Mouse (Mus musculus) neural tube, embryonic 11.5 days (tissue): ENCODE measurements at regions not wholly inside any gene's neighbourhood (a gene's known extent, or its start where the extent isn't known, plus 50 kb on each side); places are given as distances from the start of the nearest gene placed in this dataset.

Experiments used
- ATAC-seq: fragments of 200-750 bp; cut with Nextera tagmentation; 2 replicates; pipeline ENCODE4 v1.8.0; 2017; ENCODE audit warnings: moderate number of reproducible peaks, mild to moderate bottlenecking, moderate TSS enrichment, moderate library complexity; ENCODE audit not compliant: insufficient read depth, low FRiP score, low TSS enrichment
- DNase-seq: peaks from one replicate; pipeline ENCODE4 v3.0.0-alpha.2; 2015; ENCODE audit warnings: low spot score
- H3K27ac ChIP-seq: fragments of 300-500 bp; sonication (generic); 2 replicates; pipeline ENCODE4 v1.5.1; 2014; ENCODE audit warnings: low read depth, mild to moderate bottlenecking, low read length
- H3K27me3 ChIP-seq: fragments of 300-500 bp; sonication (generic); 2 replicates; pipeline ENCODE4 v1.6.1; 2014; ENCODE audit warnings: mild to moderate bottlenecking, low read length, mixed read lengths; ENCODE audit not compliant: control insufficient read depth, insufficient read depth
- H3K36me3 ChIP-seq: fragments of 300-500 bp; sonication (generic); 2 replicates; pipeline ENCODE4 v1.6.1; 2014; ENCODE audit warnings: mild to moderate bottlenecking, low read length, moderate library complexity, mixed read lengths; ENCODE audit not compliant: control insufficient read depth, insufficient read depth
- H3K4me1 ChIP-seq: fragments of 300-500 bp; sonication (generic); 2 replicates; pipeline ENCODE4 v1.6.1; 2014; ENCODE audit warnings: low read length, mixed read lengths; ENCODE audit not compliant: control insufficient read depth, insufficient read depth
- H3K4me2 ChIP-seq: fragments of 300-500 bp; sonication (generic); 2 replicates; pipeline ENCODE4 v1.6.1; 2014; ENCODE audit warnings: low read depth, mild to moderate bottlenecking, moderate library complexity
- H3K4me3 ChIP-seq: fragments of 300-500 bp; sonication (generic); 2 replicates; pipeline ENCODE4 v1.5.1; 2014; ENCODE audit warnings: low read depth, low read length
- H3K9ac ChIP-seq: fragments of 300-500 bp; sonication (generic); 2 replicates; pipeline ENCODE4 v1.6.1; 2014; ENCODE audit warnings: mild to moderate bottlenecking, low read length
- H3K9me3 ChIP-seq: fragments of 300-500 bp; sonication (generic); 2 replicates; pipeline ENCODE4 v1.6.1; 2016; ENCODE audit warnings: low read length; ENCODE audit not compliant: control insufficient read depth
- WGBS: fragments of 180-500 bp; shearing (Covaris S2); extraction: QIAGEN DNeasy Blood & Tissue Kit; methylation state at CpG from one replicate; pipeline ENCODE4 v1.1.7; 2014; 5-methylcytosine and 5-hydroxymethylcytosine counted together

DNA sequence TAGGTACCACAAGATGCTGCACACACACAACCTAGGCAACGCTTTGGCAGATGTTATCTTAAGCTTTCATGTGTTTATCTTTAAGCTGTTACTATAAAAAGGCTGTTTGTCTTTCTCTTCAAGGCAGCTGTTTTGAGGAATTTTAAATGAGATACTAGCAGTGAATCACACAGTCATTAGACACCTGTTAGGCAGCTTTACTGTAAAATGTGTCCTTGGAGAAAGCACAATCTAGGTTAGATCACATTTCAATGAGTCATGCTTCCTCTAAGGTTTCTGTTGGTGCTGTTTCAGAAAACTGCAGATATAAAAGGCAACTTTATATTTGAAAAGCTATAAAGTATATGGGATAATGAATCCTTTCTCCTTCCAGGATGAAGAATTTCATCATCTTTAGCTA, 879.8 kb downstream of the Slitrk1 start:
- H3K36me3 ChIP-seq: no peaks in the 10 kb centered on the region
- H3K27me3 ChIP-seq: no peaks in the 10 kb centered on the region
- ATAC-seq (no peak), DNase-seq (no peak)
- H3K4me3 ChIP-seq: no peak overlapping the region
- H3K9ac ChIP-seq: no peak overlapping the region
- 65% methylated on average over 1 of the region's 1 CpGs for WGBS
- no peaks in the 10 kb centered on the region for H3K9me3 ChIP-seq
- no peak overlapping the region for H3K27ac ChIP-seq
- H3K4me2 ChIP-seq: no peak overlapping the region
- H3K4me1 ChIP-seq: no peaks in the 10 kb centered on the region

DNA sequence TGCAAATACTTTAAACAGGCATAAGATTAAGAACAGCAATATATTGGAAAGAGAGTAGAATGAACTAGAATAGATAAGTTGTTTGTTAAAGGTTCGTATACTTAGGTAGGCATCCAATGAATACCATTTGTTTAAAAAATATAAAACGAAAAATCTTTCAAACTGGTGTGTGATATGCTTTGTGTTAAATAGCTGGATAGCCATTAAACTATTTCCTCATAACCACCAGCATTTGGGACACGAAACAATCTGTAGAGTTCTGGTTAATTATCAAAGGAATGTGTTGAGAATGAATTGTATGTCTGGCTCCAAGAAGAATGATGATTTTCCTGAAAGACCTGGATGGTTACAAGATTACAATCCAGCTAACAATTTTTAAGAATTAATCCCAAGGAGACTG, 891.4 kb downstream of the Slitrk1 start:
- Histone ChIP-seq H3K9me3 (no peaks in the 10 kb centered on the region), H3K27me3 (no peaks in the 10 kb centered on the region), H3K36me3 (no peaks in the 10 kb centered on the region), H3K4me2 (no peak overlapping the region), H3K4me3 (no peak overlapping the region), H3K4me1 (no peaks in the 10 kb centered on the region), H3K9ac (no peak overlapping the region), H3K27ac (no peak overlapping the region)
- DNase-seq (no peak), ATAC-seq (no peak)
- 75% methylated on average over 3 of the region's 3 CpGs for WGBS

- Histone ChIP-seq H3K27me3 (no peaks in the 10 kb centered on the region), H3K4me1 (no peaks in the 10 kb centered on the region), H3K27ac (no peak overlapping the region), H3K36me3 (no peaks in the 10 kb centered on the region), H3K4me3 (no peak overlapping the region), H3K9ac (no peak overlapping the region), H3K4me2 (no peak overlapping the region), H3K9me3 (no peaks in the 10 kb centered on the region)
- DNase-seq (no peak), ATAC-seq (no peak)
- 54% methylated on average over 1 of the region's 1 CpGs for WGBS
Measured at GRCm38 (mm10) chr14:108022066-108022465, 891.9 kb downstream of the Slitrk1 start.

- WGBS: 87% methylated on average over 7 of the region's 7 CpGs
- H3K36me3 ChIP-seq: no peaks in the 10 kb centered on the region
- DNase-seq: no peak
Measured at GRCm38 (mm10) chr14:108021331-108021730, 892.6 kb downstream of the Slitrk1 start.

GRCm38 (mm10) chr14:107987752-107988285, 926.1 kb downstream of the Slitrk1 start:
- Histone ChIP-seq H3K4me3 (no peak overlapping the region), H3K9me3 (no peaks in the 10 kb centered on the region), H3K4me2 (no peak overlapping the region), H3K4me1 (no peaks in the 10 kb centered on the region), H3K9ac (no peak overlapping the region), H3K36me3 (no peaks in the 10 kb centered on the region), H3K27me3 (no peaks in the 10 kb centered on the region), H3K27ac (no peak overlapping the region)
- no peak for DNase-seq
- no peak for ATAC-seq

More at GRCm38 (mm10) chr14:108021331-108021730, 892.6 kb downstream of the Slitrk1 start:
- H3K4me2 ChIP-seq: no peak overlapping the region
- no peak overlapping the region for H3K9ac ChIP-seq
- H3K27me3 ChIP-seq: no peaks in the 10 kb centered on the region
- no peak overlapping the region for H3K27ac ChIP-seq
- no peak for ATAC-seq
- H3K4me1 ChIP-seq: no peaks in the 10 kb centered on the region
- no peaks in the 10 kb centered on the region for H3K9me3 ChIP-seq
- H3K4me3 ChIP-seq: no peak overlapping the region

- no peak overlapping the region for H3K27ac ChIP-seq
- no peaks in the 10 kb centered on the region for H3K9me3 ChIP-seq
- no peaks in the 10 kb centered on the region for H3K27me3 ChIP-seq
- no peaks in the 10 kb centered on the region for H3K36me3 ChIP-seq
- DNase-seq: no peak
- H3K9ac ChIP-seq: no peak overlapping the region
- H3K4me3 ChIP-seq: no peak overlapping the region
- ATAC-seq: no peak
- H3K4me2 ChIP-seq: no peak overlapping the region
- H3K4me1 ChIP-seq: no peaks in the 10 kb centered on the region
- WGBS: 87% methylated on average over 3 of the region's 3 CpGs
Measured at GRCm38 (mm10) chr14:107978141-107978540, 935.8 kb downstream of the Slitrk1 start.

GRCm38 (mm10) chr14:107952076-107952475, 961.9 kb downstream of the Slitrk1 start:
- Histone ChIP-seq H3K4me2 (no peak overlapping the region), H3K4me3 (no peak overlapping the region), H3K9me3 (no peaks in the 10 kb centered on the region), H3K27me3 (no peaks in the 10 kb centered on the region), H3K9ac (no peak overlapping the region), H3K36me3 (no peaks in the 10 kb centered on the region), H3K4me1 (no peaks in the 10 kb centered on the region), H3K27ac (no peak overlapping the region)
- WGBS: 88% methylated on average over 1 of the region's 1 CpGs
- DNase-seq: no peak
- no peak for ATAC-seq

GRCm38 (mm10) chr14:107903717-107904116, 1010.2 kb downstream of the Slitrk1 start:
- Histone ChIP-seq H3K9ac (no peak overlapping the region), H3K27me3 (no peaks in the 10 kb centered on the region), H3K36me3 (no peaks in the 10 kb centered on the region), H3K4me3 (no peak overlapping the region), H3K27ac (no peak overlapping the region), H3K9me3 (no peaks in the 10 kb centered on the region), H3K4me2 (no peak overlapping the region), H3K4me1 (no peaks in the 10 kb centered on the region)
- DNase-seq (no peak), ATAC-seq (no peak)

DNA sequence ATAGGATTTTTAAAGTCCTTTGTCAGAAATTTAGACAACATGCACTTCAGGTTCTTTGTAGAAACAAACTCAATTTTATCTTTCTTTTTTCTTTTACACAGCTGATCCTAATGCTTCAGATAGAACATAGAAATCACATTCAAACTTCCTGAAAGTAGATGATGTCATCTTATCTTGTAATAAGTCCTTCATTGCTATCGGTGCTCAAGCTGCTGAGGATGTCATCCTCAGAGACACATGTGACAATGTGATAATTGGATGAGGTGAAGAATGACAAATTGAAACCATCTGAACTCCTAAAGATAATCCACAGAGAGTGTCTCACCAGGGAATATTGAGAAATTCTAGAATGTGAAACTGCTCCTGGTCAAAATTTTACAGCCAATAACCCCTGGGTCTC, 1012.1 kb downstream of the Slitrk1 start:
- H3K9me3 ChIP-seq: no peaks in the 10 kb centered on the region

More for the DNA sequence above, 1012.1 kb downstream of the Slitrk1 start:
- no peaks in the 10 kb centered on the region for H3K4me1 ChIP-seq
- H3K4me3 ChIP-seq: no peak overlapping the region
- no peak overlapping the region for H3K4me2 ChIP-seq
- no peak for DNase-seq
- H3K36me3 ChIP-seq: no peaks in the 10 kb centered on the region
- no peak for ATAC-seq
- H3K9ac ChIP-seq: no peak overlapping the region
- 82% methylated on average over 1 of the region's 1 CpGs for WGBS
- H3K27ac ChIP-seq: no peak overlapping the region
- no peaks in the 10 kb centered on the region for H3K27me3 ChIP-seq
